Mouse (Mus musculus) ES-E14 (cell line): ENCODE measurements around the gene Cyp2u1.

Experiments
- CHD2 ChIP-seq: IDR thresholded peaks from 2 replicates; pipeline ENCODE4 v1.6.1; 2014; ENCODE audit warnings: mild to moderate bottlenecking, low read depth, low read length, inconsistent platforms
- HCFC1 ChIP-seq: IDR thresholded peaks from 2 replicates; pipeline ENCODE4 v1.6.1; 2012; ENCODE audit warnings: low read length, inconsistent platforms, borderline replicate concordance; ENCODE audit not compliant: insufficient read depth
- MAFK ChIP-seq: IDR thresholded peaks from 2 replicates; pipeline ENCODE4 v1.6.1; 2014; ENCODE audit warnings: mild to moderate bottlenecking, low read depth, low read length, inconsistent platforms; ENCODE audit not compliant: insufficient read depth

- TF ChIP-seq MAFK = no peak
- TF ChIP-seq CHD2 = no peak
- TF ChIP-seq HCFC1 = no peak
These were observed 10.7 kb downstream of the Cyp2u1 start for GRCm38 (mm10) chr3:131292349-131292748.
